Mouse (Mus musculus) cerebellum, adult 2 months (tissue): Measurements from ENCODE around the gene Brsk1.

Experiments
- CTCF ChIP-seq: fragments of 200-500 bp; IDR thresholded peaks from 2 replicates; pipeline ENCODE4 v1.5.1; 2011; ENCODE audit warnings: low read depth, mild to moderate bottlenecking, control low read depth, low read length, moderate library complexity, borderline replicate concordance; ENCODE audit not compliant: insufficient read depth
- POLR2A ChIP-seq: fragments of 200-500 bp; IDR thresholded peaks from 2 replicates; pipeline ENCODE4 v1.6.1; 2011; ENCODE audit warnings: low read length, control low read depth, borderline replicate concordance; ENCODE audit not compliant: insufficient read depth

GRCm38 (mm10) chr7:4690387-4690786 lies at the start of gene Brsk1:
- no peak for TF ChIP-seq CTCF
- TF ChIP-seq POLR2A: peak; percentile 46; the same call in 1 of the 2 replicates
